ENCODE assay signal across 19 mouse cellular contexts in genomic region chr14:9161336-9161735, GRCm38 (mm10).
DNase-seq lines count a peak whose midpoint lies in the region; ATAC-seq lines count a peak whose summit lies in the region.
"Had no signal": no experiment of that assay in that cellular context is flagged by ENCODE, and none has a peak within 500 bp of the region (broad histone marks: within the 10 kb centered on the region; RNA-seq: fewer than 3 reads in every experiment).

No protein-coding gene starts in this region.

- no peak for ATAC-seq in frontal cortex, adult (ENCODE audit: low TSS enrichment)
- ATAC-seq: activated CD4-positive, CD25-positive, alpha-beta regulatory T cell, adult 4 months; forebrain, embryonic 14.5 days; forebrain, embryonic 16.5 days; Patski had no signal

- DNase-seq in frontal cortex, postnatal 36 days (ENCODE audit: low spot score in 2 of 2), result peak; percentile 3 to 4
- DNase-seq in right cerebral cortex, adult 18-20 months, result peak; percentile 13
- DNase-seq in right cerebral cortex, postnatal 25 days, result no peak
- DNase-seq in brain, adult 2 months (ENCODE audit: low read depth, low spot score), result peak; percentile 59
- DNase-seq in cerebellum, postnatal 4 days (ENCODE audit: low spot score in 2 of 2), result no peak
- no peak for DNase-seq in adrenal gland, postnatal 36 days
- DNase-seq: adrenal gland, adult 8-10 months; adrenal gland, postnatal 14 days; cerebellum, adult 11-12 months; cerebellum, adult 2 months; cerebellum, adult 9-10 months; cerebellum, postnatal 10 days; cerebellum, postnatal 25 days; embryo, embryonic 11 days had no signal

Comparison
In these comparisons a context has a peak if more than half of its experiments do, and no peak if none do; other contexts are left out.
1. DNase-seq: peak in frontal cortex, postnatal 36 days (2 of 2), right cerebral cortex, adult 18-20 months (single experiment) and brain, adult 2 months (single experiment); none in right cerebral cortex, postnatal 25 days (single experiment), cerebellum, postnatal 4 days (0 of 2) and adrenal gland, postnatal 36 days (0 of 2).